ENCODE assay signal across 26 mouse cellular contexts in the genomic region with DNA sequence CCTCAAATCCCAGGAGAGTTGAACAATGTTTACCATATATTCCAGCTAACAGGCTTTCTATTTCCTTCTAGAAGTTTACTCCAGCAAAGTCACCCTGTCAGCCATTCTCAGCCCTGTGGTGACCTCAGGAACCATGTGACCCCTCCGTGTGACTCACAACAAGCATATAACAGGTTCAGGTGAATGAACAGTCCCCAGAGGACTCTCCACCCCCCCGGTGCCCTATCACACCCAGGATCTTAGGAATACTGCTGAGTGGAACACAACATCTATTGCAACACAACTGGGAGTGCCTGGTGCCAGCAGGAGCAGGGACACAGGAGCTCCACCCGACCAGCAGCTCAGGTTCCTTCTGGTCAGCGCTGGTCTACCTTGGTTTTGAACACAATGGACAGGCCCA. TPM values are rescaled to one million over a fixed set of nuclear protein-coding genes. Genes with fewer than 3 reads are reported as not detected.
"Had no signal": no experiment of that assay in that cellular context is flagged by ENCODE, and none has a peak within 500 bp of the region (broad histone marks: within the 10 kb centered on the region; RNA-seq: fewer than 3 reads in every experiment).

No protein-coding gene starts in this region.

- H3K27ac ChIP-seq: limb, embryonic 10.5 days; limb, embryonic 13.5 days; liver, embryonic 12.5 days; liver, embryonic 15.5 days had no signal

- H3K9me3 ChIP-seq: limb, embryonic 10.5 days; limb, embryonic 13.5 days; liver, embryonic 12.5 days; liver, embryonic 15.5 days had no signal

- ATAC-seq: inflammation-experienced regulatory T-cells, adult 6 months; liver, embryonic 12.5 days had no signal

- H3K36me3 ChIP-seq: limb, embryonic 10.5 days; limb, embryonic 13.5 days; liver, embryonic 12.5 days; liver, embryonic 15.5 days had no signal

- H3K9ac ChIP-seq: limb, embryonic 13.5 days; liver, embryonic 12.5 days; liver, embryonic 15.5 days; lung, embryonic 14.5 days had no signal

- H3K4me3 ChIP-seq: limb, embryonic 10.5 days; limb, embryonic 13.5 days; liver, embryonic 12.5 days; liver, embryonic 15.5 days had no signal

- DNase-seq: kidney, adult 18-20 months; kidney, adult 9 months; kidney, postnatal 14 days; kidney, postnatal 4 days; lung, embryonic 14.5 days; lung, postnatal 10 days; lung, postnatal 36 days; midbrain, embryonic 14.5 days; right cerebral cortex, postnatal 25 days; spleen, adult 18-20 months; thymus, postnatal 36 days had no signal

- H3K4me2 ChIP-seq: limb, embryonic 13.5 days; liver, embryonic 12.5 days; liver, embryonic 15.5 days; lung, embryonic 14.5 days; midbrain, embryonic 11.5 days had no signal

- H3K27me3 ChIP-seq: limb, embryonic 13.5 days; liver, embryonic 12.5 days; liver, embryonic 15.5 days had no signal

- H3K4me1 ChIP-seq: limb, embryonic 10.5 days; limb, embryonic 13.5 days; liver, embryonic 12.5 days; liver, embryonic 15.5 days had no signal

RNA-seq across cellular contexts. Expression of gene Gm49339, which starts 28.8 kb away (rescaled TPM):
- total RNA-seq: layer of hippocampus, adult 18-20 months; layer of hippocampus, postnatal 25 days; left cerebral cortex, adult 18-20 months; left cerebral cortex, postnatal 25 days; megakaryocyte-erythroid progenitor cell, adult 5-6 weeks had no signal
- polyA plus RNA-seq: liver, embryonic 12.5 days; midbrain, embryonic 11.5 days; midbrain, embryonic 14.5 days; midbrain, postnatal 0 days; neural tube, embryonic 14.5 days; stomach, embryonic 14.5 days had no signal

RNA-seq across cellular contexts. Expression of gene Lilr4b, which starts 28.8 kb away (rescaled TPM):
- total RNA-seq: layer of hippocampus, adult 18-20 months; layer of hippocampus, postnatal 25 days had no signal
- polyA plus RNA-seq: neural tube, embryonic 11.5 days; neural tube, embryonic 14.5 days had no signal
